Mouse (Mus musculus) neural tube, embryonic 14.5 days (tissue): Measurements from ENCODE around the gene Tulp3. TPM values are rescaled to one million over a fixed set of nuclear protein-coding genes. Genes with fewer than 3 reads are reported as not detected.

Source experiments
- ATAC-seq: fragments of 200-750 bp; cut with Nextera tagmentation; 2 replicates; pipeline ENCODE4 v1.8.0; 2017; ENCODE audit warnings: low read depth, mild to moderate bottlenecking, moderate TSS enrichment, moderate library complexity
- H3K27ac ChIP-seq: fragments of 300-500 bp; sonication (generic); 2 replicates; pipeline ENCODE4 v1.5.1; 2014; ENCODE audit warnings: low read depth, mild to moderate bottlenecking, control low read depth, low read length, moderate library complexity, mixed read lengths
- H3K27me3 ChIP-seq: fragments of 300-500 bp; sonication (generic); 2 replicates; pipeline ENCODE4 v1.6.1; 2014; ENCODE audit warnings: low read length; ENCODE audit not compliant: control insufficient read depth, insufficient read depth
- H3K36me3 ChIP-seq: fragments of 300-500 bp; sonication (generic); 2 replicates; pipeline ENCODE4 v1.6.1; 2014; ENCODE audit warnings: low read length, mixed read lengths; ENCODE audit not compliant: control insufficient read depth, insufficient read depth
- H3K4me1 ChIP-seq: fragments of 300-500 bp; sonication (generic); 2 replicates; pipeline ENCODE4 v1.6.1; 2014; ENCODE audit warnings: low read length; ENCODE audit not compliant: control insufficient read depth, insufficient read depth
- H3K4me2 ChIP-seq: fragments of 300-500 bp; sonication (generic); 2 replicates; pipeline ENCODE4 v1.6.1; 2014; ENCODE audit warnings: mild to moderate bottlenecking, low read depth, low read length, control low read depth
- H3K4me3 ChIP-seq: fragments of 300-500 bp; sonication (generic); 2 replicates; pipeline ENCODE4 v1.5.1; 2014; ENCODE audit warnings: low read depth, low read length, control low read depth, mixed read lengths
- H3K9ac ChIP-seq: fragments of 300-500 bp; sonication (generic); replicated peaks from 2 replicates; pipeline ENCODE4 v1.6.1; 2014; ENCODE audit warnings: low read depth, mild to moderate bottlenecking, control low read depth, low read length, mixed read lengths
- H3K9me3 ChIP-seq: fragments of 300-500 bp; sonication (generic); 2 replicates; pipeline ENCODE4 v1.6.1; 2016; ENCODE audit warnings: low read length; ENCODE audit not compliant: control insufficient read depth
- WGBS: fragments of 180-500 bp; shearing (Covaris S2); extraction: QIAGEN DNeasy Blood & Tissue Kit; methylation state at CpG from one replicate; pipeline ENCODE4 v1.1.7; 2014; 5-methylcytosine and 5-hydroxymethylcytosine counted together
- polyA plus RNA-seq: library from polyadenylated mRNA; unstranded; fragments of >200 nt; fragmentation: Nextera tagmentation; extraction: Ambion mirVana; gene quantifications from 2 replicates; pipeline ENCODE4 v1.2.1, GENCODE M21; 2014

The Tulp3 gene
- polyA plus RNA-seq: 17.7 and 22.4 TPM in 2 replicates

GRCm38 (mm10) chr6:128355726-128356416 lies at the start of gene Tulp3:
TSS of gene Tulp3 (minus strand) at chr6:128355851.
- peak within 1 kb of the TSS; percentile 70 for H3K4me2 ChIP-seq
- H3K4me1 ChIP-seq: peaks cover 6% of the 10 kb centered on the region
- 1% methylated on average over 26 of the region's 42 CpGs for WGBS
- H3K4me3 ChIP-seq: peak within 1 kb of the TSS; percentile 74
- H3K9ac ChIP-seq: peak within 1 kb of the TSS; percentile 74
- H3K9me3 ChIP-seq: no peaks in the 10 kb centered on the region
- peak within 1 kb of the TSS; percentile 91 for H3K27ac ChIP-seq
- H3K27me3 ChIP-seq: no peaks in the 10 kb centered on the region
- H3K36me3 ChIP-seq: peaks cover under 1% of the 10 kb centered on the region; the same call in 1 of the 2 replicates
- peak; percentile 99 for ATAC-seq

GRCm38 (mm10) chr6:128404708-128405107 lies 49.1 kb upstream of the Tulp3 start:
- H3K27me3 ChIP-seq: no peaks in the 10 kb centered on the region
- WGBS: 70% methylated on average over 5 of the region's 5 CpGs
- no peak overlapping the region for H3K4me3 ChIP-seq
- no peak overlapping the region for H3K4me2 ChIP-seq
- no peak overlapping the region for H3K9ac ChIP-seq
- H3K4me1 ChIP-seq: 0 out of 2 replicates have a peak, but pooled peaks cover 13% of the 10 kb centered on the region
- no peaks in the 10 kb centered on the region for H3K9me3 ChIP-seq
- peaks cover 16% of the 10 kb centered on the region; the same call in 1 of the 2 replicates for H3K36me3 ChIP-seq
- H3K27ac ChIP-seq: no peak overlapping the region
- no peak for ATAC-seq

GRCm38 (mm10) chr6:128399421-128400185 lies 44.0 kb upstream of the Tulp3 start:
- Histone ChIP-seq H3K4me1 (0 out of 2 replicates have a peak, but pooled peaks cover 13% of the 10 kb centered on the region), H3K9ac (peak overlapping the region; percentile 21), H3K27ac (peak overlapping the region; percentile 65), H3K9me3 (no peaks in the 10 kb centered on the region), H3K4me3 (peak overlapping the region; percentile 27), H3K4me2 (peak overlapping the region; percentile 51), H3K27me3 (no peaks in the 10 kb centered on the region), H3K36me3 (no peaks in the 10 kb centered on the region)
- WGBS: 30% methylated on average over 16 of the region's 21 CpGs
- peak; percentile 90 for ATAC-seq

GRCm38 (mm10) chr6:128398996-128399395 lies 43.3 kb upstream of the Tulp3 start, which contains the start of gene Nrip2:
TSS of gene Nrip2 (plus strand) at chr6:128399296.
- no peak for ATAC-seq
- H3K27me3 ChIP-seq: no peaks in the 10 kb centered on the region
- 81% methylated on average over 3 of the region's 3 CpGs for WGBS
- peak within 1 kb of the TSS; percentile 27 for H3K4me3 ChIP-seq
- H3K9me3 ChIP-seq: no peaks in the 10 kb centered on the region
- 0 out of 2 replicates have a peak, but pooled peaks cover 13% of the 10 kb centered on the region for H3K4me1 ChIP-seq
- no peaks in the 10 kb centered on the region for H3K36me3 ChIP-seq
- peak within 1 kb of the TSS; percentile 51 for H3K4me2 ChIP-seq
- peak within 1 kb of the TSS; percentile 65 for H3K27ac ChIP-seq
- H3K9ac ChIP-seq: peak within 1 kb of the TSS; percentile 21

GRCm38 (mm10) chr6:128397574-128398261 lies 42.1 kb upstream of the Tulp3 start:
- Histone ChIP-seq H3K4me1 (0 out of 2 replicates have a peak, but pooled peaks cover 13% of the 10 kb centered on the region), H3K27me3 (no peaks in the 10 kb centered on the region), H3K4me2 (no peak overlapping the region), H3K9ac (no peak overlapping the region), H3K4me3 (no peak overlapping the region), H3K36me3 (no peaks in the 10 kb centered on the region), H3K27ac (no peak overlapping the region), H3K9me3 (no peaks in the 10 kb centered on the region)
- 77% methylated on average over 7 of the region's 7 CpGs for WGBS
- ATAC-seq: no peak

GRCm38 (mm10) chr6:128390683-128391082 lies 35.0 kb upstream of the Tulp3 start:
- Histone ChIP-seq H3K9ac (no peak overlapping the region), H3K27ac (no peak overlapping the region), H3K27me3 (no peaks in the 10 kb centered on the region), H3K9me3 (no peaks in the 10 kb centered on the region), H3K36me3 (no peaks in the 10 kb centered on the region), H3K4me1 (no peaks in the 10 kb centered on the region), H3K4me3 (no peak overlapping the region), H3K4me2 (no peak overlapping the region)
- 68% methylated on average over 1 of the region's 1 CpGs for WGBS
- no peak for ATAC-seq

- WGBS: 90% methylated on average over 1 of the region's 1 CpGs
- ATAC-seq: no peak
- H3K4me1 ChIP-seq: no peaks in the 10 kb centered on the region
- H3K9me3 ChIP-seq: no peaks in the 10 kb centered on the region
- H3K27me3 ChIP-seq: no peaks in the 10 kb centered on the region
- H3K4me2 ChIP-seq: no peak overlapping the region
- H3K36me3 ChIP-seq: no peaks in the 10 kb centered on the region
- H3K27ac ChIP-seq: no peak overlapping the region
- H3K9ac ChIP-seq: no peak overlapping the region
- H3K4me3 ChIP-seq: no peak overlapping the region
These were observed 33.5 kb upstream of the Tulp3 start for GRCm38 (mm10) chr6:128389185-128389584.

GRCm38 (mm10) chr6:128385026-128385425 lies 29.4 kb upstream of the Tulp3 start:
- no peak overlapping the region for H3K9ac ChIP-seq
- H3K9me3 ChIP-seq: no peaks in the 10 kb centered on the region
- no peaks in the 10 kb centered on the region for H3K27me3 ChIP-seq
- no peaks in the 10 kb centered on the region for H3K36me3 ChIP-seq
- no peak for ATAC-seq
- no peak overlapping the region for H3K27ac ChIP-seq
- H3K4me3 ChIP-seq: no peak overlapping the region
- WGBS: 82% methylated on average over 1 of the region's 1 CpGs
- H3K4me2 ChIP-seq: no peak overlapping the region
- no peaks in the 10 kb centered on the region for H3K4me1 ChIP-seq
